Mouse (Mus musculus) right cerebral cortex, postnatal 36 days (tissue): ENCODE data around the gene Gopc.
"Not testable (repeated sequence)": the region's sequence is repeated elsewhere in the genome, so short reads cannot be mapped to it uniquely, and the experiment has no call there.

Source experiments
- DNase-seq, 2 experiments: peaks; one replicate each; pipeline ENCODE4 v3.0.0; 2022; ENCODE audit warnings: low spot score in 2 of 2, mixed read lengths in 1 of 2

Gopc gene

DNA sequence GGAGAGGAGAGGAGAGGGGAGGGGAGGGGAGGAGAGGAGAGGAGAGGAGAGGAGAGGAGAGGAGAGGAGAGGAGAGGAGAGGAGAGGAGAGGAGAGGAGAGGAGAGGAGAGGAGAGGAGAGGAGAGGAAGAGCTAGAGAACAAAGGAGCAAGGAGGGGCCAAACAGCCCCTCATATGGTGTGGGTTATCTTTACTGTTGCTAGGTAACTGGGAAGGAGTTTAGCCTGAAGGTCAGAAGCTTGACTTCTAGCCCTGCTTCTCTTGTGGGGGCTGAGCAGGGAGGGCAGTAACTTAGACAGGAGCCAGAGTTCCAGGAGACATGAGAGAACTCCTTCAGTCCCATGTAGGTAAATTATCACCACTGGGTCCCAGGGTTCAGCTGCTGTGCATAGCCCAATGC lies 83.4 kb downstream of the Gopc start:
- DNase-seq, result not testable (repeated sequence)

DNA sequence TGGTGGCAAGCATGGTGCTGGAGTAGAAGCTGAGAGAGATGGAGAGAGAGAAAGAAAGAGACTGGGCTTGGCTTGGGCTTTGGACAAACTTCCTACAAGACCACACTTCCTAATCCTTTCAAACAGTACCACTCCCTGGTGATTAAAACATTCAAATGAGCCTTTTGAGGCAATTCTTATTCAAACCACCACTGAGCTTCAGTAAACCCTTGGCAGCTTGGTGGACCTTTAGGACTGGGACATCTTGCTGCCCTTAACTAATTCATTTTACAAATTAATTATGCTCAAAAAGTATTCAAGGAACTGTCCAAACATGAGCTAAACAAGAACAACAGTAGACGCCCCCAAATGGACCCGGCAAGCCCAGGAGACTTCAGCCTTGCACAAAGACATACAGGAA lies 86.0 kb downstream of the Gopc start:
- DNase-seq, result no peak

DNA sequence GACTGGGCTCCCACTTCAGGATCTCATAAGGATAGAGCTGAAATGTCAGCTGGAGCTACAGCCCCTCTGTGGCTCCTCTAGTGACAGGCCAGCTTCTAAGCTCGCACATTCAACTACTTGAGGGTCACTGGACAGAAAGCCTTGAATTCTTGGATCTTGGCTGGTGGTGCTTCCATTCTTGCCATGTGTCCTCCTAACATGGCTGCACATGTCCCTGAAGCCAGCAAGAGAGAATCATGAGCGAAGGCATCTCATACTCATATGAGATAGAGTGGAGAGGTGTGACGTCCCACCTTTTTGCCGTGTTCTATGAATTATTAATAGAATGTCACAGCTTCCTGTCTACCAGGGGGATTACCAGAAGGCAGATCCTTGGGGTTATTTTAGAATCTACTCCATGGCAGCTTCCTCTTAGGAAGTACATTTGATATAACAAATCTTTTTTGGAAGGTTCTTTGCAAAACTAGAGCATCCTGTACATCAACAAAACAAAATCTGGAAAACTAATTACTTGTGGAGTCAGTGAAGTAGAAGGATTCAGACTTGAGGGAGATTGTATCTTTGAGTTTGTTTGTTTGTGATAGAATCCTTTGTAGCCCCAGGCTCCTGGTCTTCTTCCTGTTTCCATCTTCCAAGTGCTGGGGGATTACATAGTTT lies 87.9 kb downstream of the Gopc start:
- DNase-seq, result no peak

- not testable (repeated sequence) for DNase-seq
These were observed 89.5 kb downstream of the Gopc start for GRCm38 (mm10) chr10:52292391-52292790.

GRCm38 (mm10) chr10:52289261-52289660 lies 92.7 kb downstream of the Gopc start:
- no peak for DNase-seq

DNA sequence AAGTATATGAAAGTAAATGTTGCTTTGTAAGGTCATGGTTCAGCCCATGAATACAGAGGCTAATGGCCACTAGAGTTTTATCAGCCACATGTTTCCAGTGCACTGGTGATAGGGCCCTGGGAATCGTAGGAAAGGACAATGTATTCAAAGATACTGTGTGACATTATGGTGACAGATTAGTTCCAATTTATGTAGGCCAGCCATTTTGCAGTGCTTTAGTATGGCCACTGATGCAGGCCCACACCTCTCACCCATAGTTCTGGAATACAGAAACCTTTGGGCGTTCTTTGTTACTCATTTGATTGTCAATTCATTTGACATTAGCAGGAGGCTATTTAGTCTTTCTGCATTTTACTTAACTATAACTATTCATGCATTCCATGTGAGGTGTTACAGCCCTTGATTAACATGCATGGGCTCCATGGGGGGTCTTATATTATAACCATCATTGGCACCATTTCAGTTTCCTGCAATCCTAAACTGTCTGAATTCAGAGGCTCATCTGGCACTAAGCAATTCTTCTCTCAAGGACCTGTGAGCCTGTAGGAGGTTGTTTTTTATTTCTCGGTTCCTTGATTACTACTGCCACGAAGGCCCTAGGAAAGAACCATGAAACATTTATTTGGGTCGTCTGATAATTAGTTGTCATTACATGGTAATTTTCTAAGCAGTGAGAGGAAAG lies 93.9 kb downstream of the Gopc start:
- DNase-seq, result no peak
